Mouse (Mus musculus): ENCODE results near the gene Tmem184b. TPM values are rescaled to one million over a fixed set of nuclear protein-coding genes. Genes with fewer than 3 reads are reported as not detected.

Tmem184b gene
- total RNA-seq (2014; fragmentation: Nextera tagmentation) = 19.7 and 30.2 TPM in 2 replicates
- 2.6 and 6.4 TPM in 2 replicates for total RNA-seq (2017)

DNA sequence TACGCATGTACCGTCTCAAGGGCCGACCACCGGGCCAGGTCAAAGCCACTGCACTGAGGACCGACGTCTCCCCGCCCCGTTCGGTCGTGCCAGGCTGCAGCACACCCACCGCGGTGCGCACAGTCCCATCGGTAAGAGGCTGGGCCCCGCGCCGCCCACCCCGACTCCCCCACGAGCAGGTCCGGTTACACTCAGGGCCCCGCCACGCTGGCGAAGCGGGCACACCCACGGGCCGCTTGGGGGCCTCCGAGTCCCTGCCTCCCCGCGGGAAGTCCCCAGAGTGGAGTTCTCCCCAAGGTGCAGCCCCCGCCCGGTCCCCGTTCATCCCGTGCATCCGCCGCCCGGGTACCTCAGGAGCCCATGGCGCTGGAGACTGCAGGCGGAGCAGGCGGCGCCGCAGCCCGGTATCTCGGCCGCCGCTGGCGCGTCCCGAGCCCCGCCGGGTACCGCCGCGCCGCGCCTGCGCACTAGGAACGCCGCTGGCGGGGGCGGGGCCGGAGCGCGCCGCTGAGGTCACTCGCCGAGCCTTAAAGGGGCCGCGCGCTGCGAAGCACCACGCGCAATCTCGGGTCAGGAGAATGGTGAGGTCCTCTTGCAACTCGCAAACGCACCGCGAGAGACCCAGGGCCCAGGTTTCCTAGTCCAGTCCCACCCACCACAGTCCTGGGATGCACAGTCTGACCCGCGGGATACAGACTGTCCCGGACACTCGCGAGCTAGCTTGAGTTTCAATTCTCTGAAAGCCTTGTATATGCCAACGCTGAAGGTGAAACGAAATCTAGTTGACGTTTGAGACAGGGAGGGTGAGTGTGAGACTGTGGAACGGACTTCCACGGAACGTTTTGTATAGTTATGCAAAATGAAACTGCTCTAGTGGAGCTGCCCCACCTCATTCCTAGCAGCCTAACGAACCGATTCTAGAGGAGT, at the start of gene Tmem184b:
Gene Tmem184b (minus strand): TSS at position 734 of the 927 bp plus-strand sequence.
- ATAC-seq (replicated peaks; ENCODE audit: poor library complexity, severe bottlenecking) = peak; percentile 49

DNA sequence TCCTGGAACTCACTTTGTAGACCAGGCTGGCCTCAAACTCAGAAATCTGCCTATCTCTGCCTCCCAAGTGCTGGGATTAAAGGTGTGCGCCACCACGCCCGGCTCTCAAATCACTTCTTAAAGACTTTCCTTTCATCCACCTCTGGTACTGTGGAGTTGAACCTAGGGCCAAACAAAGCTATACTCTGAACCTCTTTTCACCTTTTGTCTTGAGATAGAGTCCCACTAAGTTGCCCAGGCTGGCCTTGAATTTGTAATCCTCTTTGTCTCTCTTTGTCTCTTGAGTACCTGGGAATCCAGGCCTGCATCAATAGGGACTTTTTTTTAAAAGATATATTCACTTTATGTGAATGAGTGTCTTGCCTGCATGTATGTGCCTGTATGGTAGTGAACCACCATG, 44.7 kb upstream of the Tmem184b start:
- ATAC-seq (replicated peaks; ENCODE audit: poor library complexity, severe bottlenecking) = no peak

DNA sequence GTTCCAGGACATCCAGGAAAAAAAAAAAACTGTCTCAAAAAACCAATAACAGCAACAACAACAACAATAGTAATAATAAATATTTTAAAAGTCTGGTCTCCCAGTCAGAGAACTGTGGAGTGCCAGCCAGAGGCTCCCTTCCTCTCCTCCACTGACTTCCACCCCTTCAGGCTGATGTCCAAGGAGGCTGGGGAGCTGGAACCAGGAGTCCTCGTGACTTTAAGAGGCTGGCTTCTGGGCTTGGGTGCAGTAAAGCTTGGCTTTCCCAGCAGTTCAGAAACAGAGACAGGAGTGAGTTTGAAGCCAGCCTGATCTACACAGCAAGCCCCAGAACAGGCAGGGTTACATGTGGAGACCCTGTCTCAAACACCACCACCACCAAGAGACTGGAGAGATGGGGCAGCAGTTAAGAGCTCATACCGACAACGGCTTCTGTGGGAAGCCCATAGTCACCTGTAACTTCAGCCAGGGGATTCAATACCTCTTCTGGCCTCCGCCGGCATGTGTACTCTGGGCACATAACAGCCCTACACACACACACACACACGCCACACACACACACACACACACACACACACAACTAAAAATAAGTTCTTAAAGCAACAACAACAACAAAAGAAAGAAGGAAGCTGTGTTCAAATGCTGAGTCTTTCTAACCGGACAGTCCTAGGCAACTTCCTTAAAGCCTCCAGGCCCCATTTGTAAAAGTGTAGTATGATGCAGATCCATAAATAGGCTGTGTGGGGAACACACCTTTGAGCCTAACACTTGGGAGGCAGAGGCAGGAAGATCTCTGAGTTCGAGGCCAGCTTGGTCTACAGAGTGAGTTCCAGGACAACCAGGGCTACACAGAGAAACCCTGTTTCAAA, 42.7 kb upstream of the Tmem184b start:
- peak; percentile 29; the same call in 1 of the 2 replicates for ATAC-seq (replicated peaks; ENCODE audit: poor library complexity, severe bottlenecking)

DNA sequence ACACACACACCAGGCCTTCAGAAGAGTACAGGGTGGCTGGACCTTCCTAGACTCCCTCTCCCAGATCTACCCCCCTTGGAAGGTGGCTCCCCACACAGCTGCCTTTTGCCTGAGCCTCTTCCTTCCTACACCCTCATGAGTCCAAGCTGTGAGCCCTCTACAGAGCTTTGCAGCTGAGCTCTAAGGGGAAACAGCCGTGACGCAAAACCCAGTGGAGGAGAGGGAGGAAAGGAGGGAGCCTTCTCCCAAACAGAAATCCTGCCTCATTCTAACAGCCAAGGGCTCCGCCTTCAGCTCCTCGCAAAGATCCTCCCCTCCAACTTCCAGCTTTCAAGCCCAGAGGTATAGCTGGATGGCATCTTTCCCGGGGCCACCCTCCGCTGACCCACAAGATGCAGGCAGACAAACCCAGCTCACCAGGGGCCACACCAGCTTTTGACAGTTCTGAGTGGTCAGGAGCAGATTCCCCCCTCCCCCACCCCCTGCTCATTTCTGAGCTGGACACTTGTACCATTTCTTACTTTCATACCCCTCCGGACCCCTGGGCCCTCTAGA, 40.6 kb upstream of the Tmem184b start:
- ATAC-seq (replicated peaks; ENCODE audit: poor library complexity, severe bottlenecking) = no peak

DNA sequence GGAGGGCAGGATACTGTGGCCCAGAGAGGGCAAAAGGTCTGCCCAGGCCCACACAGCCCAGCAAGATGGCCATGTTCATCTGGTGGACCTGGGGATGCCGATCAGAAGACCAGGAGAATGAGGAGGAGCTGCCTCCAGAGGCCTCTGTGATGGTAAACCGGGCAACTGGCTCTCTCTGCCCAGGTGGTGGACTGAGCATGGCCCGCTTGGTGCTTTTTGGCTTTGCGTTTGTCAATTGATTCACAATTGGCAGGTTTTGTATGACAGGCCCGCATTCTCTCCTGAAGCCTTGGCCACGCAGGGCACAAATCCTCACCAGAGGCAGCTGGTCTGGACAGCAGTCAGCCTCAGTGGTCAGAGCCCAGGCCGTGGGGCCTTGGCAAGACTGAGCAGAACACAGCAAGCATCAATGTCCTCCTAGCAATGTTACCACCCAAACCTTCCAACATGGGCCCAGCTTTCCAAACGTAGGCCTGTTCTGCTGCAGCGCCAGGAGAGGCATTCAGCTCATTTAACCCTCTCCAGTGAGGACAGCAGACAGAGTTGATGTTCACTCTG, 39.7 kb upstream of the Tmem184b start:
- ATAC-seq (replicated peaks; ENCODE audit: poor library complexity, severe bottlenecking) = no peak

DNA sequence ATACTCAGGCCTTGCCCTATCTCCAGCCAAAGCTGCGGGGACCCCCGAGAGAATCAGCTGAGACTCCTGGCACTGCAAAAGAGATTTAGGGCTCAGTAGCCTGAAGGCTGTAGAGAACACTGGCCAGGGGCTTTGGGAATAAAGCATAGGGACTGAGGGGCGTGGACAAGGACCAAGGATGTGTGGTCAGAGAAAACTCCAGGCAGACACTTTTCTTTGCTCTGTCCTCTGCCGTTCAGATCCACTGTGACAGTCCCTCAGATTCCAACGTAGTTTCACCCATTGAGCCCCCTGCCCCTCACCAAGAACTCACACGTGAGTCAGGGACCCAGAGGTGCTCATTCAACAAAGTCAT, 38.9 kb upstream of the Tmem184b start:
- ATAC-seq (replicated peaks; ENCODE audit: poor library complexity, severe bottlenecking) = no peak

DNA sequence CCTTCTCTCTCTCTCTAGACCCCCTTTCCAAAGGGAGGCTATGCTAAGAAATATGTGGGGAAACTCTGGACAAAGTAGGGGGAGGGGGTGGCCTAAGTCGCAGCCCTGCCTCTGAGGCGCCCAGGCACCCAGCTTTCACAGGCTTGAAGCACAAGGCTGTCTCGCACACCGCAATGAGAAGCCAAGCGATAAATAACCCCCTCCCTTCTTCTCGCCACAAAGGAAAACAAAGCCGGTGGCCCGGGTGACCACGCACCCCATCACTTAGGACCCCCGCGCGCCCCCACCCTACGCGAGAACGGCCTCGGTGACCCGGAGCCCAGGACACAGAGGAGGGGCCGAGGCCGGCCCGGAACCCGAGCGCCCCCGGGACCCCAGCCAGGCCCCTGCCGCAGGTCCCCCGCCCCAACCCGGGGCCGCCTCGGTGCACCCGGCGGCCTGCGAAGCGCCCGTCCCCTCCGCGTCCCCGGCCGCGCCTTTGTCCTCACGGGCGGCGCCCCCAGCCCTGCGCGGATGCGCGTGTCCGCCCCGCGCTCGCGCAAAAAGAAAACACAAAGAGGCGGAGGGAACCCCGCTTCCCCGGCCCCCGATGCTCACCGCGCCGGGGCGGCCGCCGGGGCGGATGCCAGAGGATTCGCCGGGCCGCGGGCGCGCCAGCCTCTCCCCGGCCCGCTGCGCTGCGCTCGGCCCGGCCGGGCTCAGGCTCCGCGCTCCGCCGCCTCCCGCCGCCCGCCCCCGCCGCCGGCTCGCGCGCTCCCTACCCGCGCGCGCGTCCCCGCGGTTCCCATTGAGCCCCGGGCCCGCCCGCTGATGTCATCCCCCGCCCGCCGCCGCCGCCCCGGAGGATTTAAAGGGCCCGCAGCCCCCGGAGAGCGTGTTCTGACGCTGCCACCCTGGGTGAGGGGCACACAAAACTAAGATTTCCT, 38.2 kb upstream of the Tmem184b start:
- peak; percentile 38; the same call in 1 of the 2 replicates for ATAC-seq (replicated peaks; ENCODE audit: poor library complexity, severe bottlenecking)

DNA sequence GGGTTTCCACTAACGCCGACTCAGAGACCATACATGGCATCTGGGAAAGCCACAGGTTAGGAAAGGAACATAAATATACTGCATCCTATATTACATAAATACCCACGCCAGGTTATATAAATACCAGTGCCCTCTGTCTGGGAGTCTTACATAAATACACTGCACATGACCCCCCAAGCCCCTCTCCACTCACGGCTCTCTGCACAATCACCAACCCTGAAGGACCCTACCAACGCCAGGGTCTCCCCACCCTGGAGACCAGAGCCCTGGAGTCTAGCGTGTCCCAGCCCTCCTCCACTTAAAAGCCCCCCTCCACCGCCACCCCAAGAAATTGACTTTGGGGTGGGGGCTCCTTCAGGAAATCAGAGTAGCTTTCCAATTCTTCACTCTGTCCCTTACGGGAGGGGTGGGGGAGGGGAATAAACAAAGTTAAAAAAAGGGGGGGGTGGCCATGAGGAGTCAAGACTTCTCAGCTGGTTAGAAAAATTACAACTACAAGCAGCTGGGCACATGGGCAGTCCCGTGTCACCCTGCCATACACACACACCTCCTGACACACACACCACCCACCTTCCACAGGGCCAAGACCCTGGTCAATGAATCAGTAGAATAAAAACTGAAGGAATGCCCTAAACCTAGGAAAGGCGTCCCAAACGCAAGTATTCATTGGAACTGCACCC, 37.4 kb upstream of the Tmem184b start:
- ATAC-seq (replicated peaks; ENCODE audit: poor library complexity, severe bottlenecking) = peak; percentile 23; the same call in 1 of the 2 replicates

DNA sequence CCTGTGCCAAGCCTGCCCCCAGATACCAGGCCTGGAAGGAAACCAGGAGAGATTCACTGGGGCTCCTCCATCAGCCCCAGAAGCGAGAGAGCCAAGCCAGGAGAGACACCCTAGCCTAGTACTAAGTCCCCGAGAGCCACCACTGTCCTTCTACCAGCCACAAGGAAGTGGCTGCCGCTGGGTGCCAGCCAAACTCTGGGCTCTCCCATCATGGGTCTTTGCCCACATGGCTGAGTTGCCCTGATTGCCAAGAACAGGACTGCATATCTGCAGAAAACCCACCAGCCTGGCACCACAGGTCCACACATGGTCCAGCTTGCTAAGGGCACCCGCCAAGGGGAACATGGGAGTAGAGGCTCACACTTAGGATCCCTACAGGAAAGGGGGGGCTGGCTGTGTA, 36.9 kb upstream of the Tmem184b start:
- peak; percentile 45 for ATAC-seq (replicated peaks; ENCODE audit: poor library complexity, severe bottlenecking)

DNA sequence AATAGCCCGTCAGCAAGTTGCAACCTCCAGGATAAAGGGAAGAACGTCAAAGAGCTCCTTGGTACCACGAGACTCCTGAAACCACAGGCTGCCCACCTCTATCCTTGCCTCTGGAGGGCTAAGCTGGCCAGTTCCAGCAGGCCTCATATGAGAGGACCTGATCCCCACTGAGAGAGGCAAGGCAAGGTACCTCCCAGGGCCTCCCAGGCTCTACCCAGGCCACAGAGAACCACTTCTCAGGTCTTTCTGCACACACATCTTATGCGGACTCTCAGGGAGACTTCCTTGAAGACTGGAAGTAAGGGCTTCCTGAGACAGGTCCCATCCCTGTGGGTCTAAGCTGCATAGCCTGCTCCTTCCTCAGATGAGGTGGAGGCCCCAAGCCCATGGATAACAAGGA, 36.0 kb upstream of the Tmem184b start:
- ATAC-seq (replicated peaks; ENCODE audit: poor library complexity, severe bottlenecking) = no peak

DNA sequence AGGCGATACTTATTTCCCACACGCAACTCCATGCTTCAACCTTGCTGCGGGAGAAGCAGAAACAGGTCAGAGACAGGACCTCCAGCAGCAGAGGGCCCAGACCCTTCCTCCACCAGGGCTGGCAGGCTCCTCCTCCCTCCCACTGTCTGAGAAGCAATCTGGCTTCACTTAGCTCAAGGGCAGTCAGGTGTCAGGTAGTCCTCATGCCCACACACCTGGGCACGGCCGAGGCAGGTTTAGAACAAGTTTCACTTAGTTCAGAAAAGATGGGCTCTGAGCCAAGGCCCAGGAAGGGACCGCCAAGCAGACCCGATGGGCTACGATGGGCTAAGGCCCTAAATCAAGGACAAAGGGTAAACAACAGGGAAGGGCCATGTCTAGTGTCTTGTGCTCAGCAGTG, 35.4 kb upstream of the Tmem184b start:
- ATAC-seq (replicated peaks; ENCODE audit: poor library complexity, severe bottlenecking) = no peak

DNA sequence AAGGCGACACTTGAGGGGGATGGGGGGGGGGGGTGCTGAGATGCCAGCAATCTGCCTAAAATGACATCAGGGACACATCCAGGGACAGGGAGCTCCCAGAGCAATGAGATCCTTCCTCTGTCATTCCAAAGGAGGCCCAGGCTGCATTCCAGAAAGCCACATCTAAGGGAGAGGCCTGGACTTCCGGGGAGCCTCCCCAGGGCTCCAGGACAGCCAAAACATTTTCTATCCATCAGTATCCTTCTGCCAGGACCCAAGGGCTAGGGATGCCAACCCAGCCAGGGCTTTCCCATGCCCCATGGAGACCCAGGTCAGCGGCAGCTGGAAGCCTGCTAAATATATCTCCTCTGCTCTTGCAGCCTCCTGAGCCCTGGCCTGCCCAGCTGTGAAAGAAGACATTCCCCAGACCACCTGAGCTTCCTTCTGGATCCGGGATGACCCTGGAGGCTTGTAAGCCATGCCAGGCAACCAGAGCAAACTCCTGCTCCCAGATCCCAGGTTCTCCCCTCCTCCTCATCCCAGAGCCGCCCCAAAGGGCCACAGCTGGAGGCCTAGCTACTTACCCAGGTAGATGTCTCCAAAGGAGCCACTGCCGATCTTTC, 34.9 kb upstream of the Tmem184b start:
- ATAC-seq (replicated peaks; ENCODE audit: poor library complexity, severe bottlenecking) = no peak

DNA sequence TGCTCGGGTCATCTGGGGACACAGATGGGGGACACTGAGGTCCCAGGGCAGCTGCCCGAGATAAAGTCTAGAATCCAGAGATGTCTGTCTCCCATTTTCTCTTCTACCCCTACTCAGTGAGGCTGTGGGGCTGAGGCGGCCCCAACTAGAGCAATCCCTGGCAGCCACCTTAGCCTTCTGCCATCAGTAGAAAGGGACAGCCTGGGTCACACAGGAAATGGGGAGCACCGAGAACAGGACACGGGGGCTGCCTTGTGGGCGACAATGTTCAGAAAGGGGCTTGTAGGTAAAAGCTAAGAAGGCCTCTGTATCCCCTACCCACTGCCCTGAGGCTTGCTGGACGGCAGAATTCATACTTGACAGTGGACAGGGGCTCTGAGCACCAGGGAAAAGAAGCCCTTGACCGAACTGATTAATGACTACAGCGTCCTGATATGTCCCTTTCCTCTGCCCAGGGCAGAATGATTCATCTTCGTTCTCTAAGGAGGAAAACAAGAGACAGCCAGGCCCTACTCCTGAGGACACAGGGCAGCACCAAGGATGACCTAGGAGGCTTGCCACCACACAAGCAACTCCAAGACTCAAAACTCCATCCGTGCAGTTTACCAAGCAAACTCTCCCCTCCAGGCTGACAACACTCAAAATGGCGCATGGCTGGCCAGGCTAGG, 34.3 kb upstream of the Tmem184b start:
- no peak for ATAC-seq (replicated peaks; ENCODE audit: poor library complexity, severe bottlenecking)

DNA sequence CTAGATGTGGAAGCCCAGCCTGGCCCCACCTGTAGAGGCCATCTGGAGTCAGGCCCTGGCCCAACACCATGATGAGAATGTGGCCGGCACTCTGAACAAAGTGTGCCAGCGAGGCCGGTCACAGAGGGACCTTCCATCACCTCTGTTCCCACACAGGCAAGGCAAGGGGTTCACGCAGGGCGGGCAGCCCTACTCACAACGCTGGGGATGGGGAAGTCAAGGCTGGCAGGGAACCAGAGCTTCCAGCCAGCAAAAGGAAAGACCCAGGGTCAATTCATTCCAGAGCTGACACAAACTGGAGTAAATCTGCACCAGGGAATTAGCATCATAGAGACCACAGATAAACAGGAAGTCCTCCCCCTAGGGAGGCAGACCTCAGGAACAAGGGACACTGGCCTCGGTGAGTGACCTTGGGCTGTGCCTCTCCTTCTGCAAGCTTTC, 33.1 kb upstream of the Tmem184b start:
- ATAC-seq (replicated peaks; ENCODE audit: poor library complexity, severe bottlenecking) = no peak

DNA sequence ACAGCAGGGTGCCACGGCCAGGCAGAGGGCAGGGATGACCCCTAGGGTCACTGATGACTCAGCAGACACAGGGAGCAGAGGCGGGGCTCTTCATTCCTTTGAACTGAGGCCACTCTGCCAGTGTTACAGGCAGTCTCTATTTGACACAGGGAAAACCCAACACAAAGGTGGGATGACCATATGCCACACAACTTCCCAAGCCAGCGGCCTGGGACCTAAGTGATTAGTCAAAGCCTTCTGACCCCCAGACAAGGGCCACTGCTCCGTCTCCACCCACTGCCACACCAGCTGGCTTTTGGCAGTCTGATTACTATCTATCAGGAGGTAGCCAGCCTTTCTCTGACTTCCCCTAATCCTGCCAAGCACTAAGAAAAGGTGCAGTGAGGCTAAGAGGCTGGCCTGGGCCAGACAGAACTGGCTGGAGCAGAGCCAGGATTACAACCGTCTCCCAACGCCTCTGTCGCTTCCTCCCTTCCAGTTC, 31.9 kb upstream of the Tmem184b start:
- peak; percentile 52 for ATAC-seq (replicated peaks; ENCODE audit: poor library complexity, severe bottlenecking)

DNA sequence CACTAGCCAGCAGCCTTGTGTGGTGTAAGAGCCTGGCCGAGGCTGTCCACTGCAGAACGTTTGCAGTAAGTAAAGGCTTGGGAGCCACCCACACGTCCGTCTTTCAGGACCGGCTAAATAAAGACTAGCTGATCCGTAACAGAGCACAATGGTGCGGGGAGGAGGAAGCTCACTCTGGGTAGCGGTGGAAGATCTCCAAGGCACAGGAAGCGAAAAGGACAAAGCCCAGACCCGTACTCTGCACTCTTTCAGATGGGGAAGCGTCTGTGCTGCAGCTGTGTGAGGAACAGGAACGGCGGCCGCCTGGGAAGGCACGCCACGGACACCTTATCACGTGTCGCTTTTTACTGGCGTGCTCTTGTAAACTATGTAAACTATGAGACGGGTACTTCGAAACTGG, 29.5 kb upstream of the Tmem184b start:
- peak; percentile 75 for ATAC-seq (replicated peaks; ENCODE audit: poor library complexity, severe bottlenecking)

DNA sequence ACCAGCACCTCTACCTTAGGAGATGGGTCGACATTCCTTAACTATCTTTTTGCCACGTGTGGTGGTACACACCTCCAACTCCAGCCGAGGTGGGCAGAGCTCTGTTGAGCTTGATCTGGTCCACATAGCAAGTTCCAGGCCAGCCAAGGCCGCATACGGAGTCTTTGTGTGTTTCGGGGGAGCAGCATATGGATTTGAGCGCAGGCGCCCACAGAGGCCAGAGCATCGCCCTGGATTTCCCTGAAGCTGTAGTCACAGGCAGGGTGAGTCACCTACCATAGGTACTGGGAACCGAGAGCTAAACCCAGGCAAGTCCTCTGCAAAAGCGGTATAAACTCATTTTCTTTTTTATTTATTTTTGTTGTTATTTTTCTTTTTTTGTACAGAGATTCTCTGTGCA, 29.0 kb upstream of the Tmem184b start:
- ATAC-seq (replicated peaks; ENCODE audit: poor library complexity, severe bottlenecking) = no peak

DNA sequence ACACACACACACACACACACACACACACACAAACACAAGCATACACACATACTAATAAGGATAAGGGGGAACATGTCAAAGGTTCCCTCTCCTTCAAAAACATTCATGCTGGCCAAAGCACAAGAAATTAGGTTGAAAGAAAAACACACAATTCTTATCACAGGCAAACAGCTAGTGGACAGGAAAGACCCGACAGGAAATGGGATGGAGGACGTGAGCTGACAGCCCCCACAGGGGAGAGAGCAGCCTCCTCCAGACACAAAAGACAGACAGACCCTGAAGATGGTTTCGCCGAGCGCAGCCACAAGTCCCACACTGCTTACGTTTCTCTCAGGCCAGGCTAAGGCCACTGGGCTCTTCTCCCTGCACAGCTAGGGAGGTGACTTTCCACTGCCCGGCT, 28.6 kb upstream of the Tmem184b start:
- no peak for ATAC-seq (replicated peaks; ENCODE audit: poor library complexity, severe bottlenecking)

Data from granulocyte monocyte progenitor cell, adult 5-6 weeks (primary cell).